Mouse (Mus musculus) layer of hippocampus, adult 2 months (tissue): Measurements from ENCODE around the gene 1110059E24Rik. TPM values are rescaled to one million over a fixed set of nuclear protein-coding genes. Genes with fewer than 3 reads are reported as not detected.

Experiments
- DNase-seq, 2 experiments: peaks; one replicate each; pipeline ENCODE4 v3.0.0; 2022; ENCODE audit warnings: low spot score in 2 of 2
- H3K27ac ChIP-seq: fragments of 200-600 bp; 2 replicates; pipeline ENCODE4 v1.8.1; 2022
- H3K4me3 ChIP-seq: fragments of 200-600 bp; 2 replicates; pipeline ENCODE4 v1.8.1; 2022; ENCODE audit warnings: mild to moderate bottlenecking
- CTCF ChIP-seq: fragments of 200-600 bp; conservative IDR thresholded peaks from 2 replicates; pipeline ENCODE4 v1.8.1; 2022; ENCODE audit warnings: antibody characterized with exemption, mild to moderate bottlenecking, moderate library complexity
- long read RNA-seq, 2 experiments: library from polyadenylated mRNA; stranded (forward); transcript quantifications; one replicate each; pipeline ENCODE4 v2.0.0; 2021; ENCODE audit warnings: borderline mapping rate in 2 of 2
- total RNA-seq, 2 experiments: library from RNA; stranded (reverse); gene quantifications; 2 replicates each; pipeline ENCODE4 v1.2.3; 2021

The 1110059E24Rik gene
- 10 to 100 TPM; 25.0 to 28.2 TPM for total RNA-seq
- long read RNA-seq, experiment 1, transcript 1110059E24Rik-201 (4 exons, 1,614 nt) = major isoform, 6 of 8 reads
- long read RNA-seq, experiment 1, partial matches to known transcripts = 0 of 8 reads
- long read RNA-seq, experiment 1, other reads (novel, unspliced or antisense) = 0 of 8 reads
- long read RNA-seq, experiment 2, transcript 1110059E24Rik-201 (4 exons, 1,614 nt) = major isoform, 10 of 17 reads
- long read RNA-seq, experiment 2, partial matches to known transcripts = 0 of 17 reads
- long read RNA-seq, experiment 2, other reads (novel, unspliced or antisense) = 2 of 17 reads

DNA sequence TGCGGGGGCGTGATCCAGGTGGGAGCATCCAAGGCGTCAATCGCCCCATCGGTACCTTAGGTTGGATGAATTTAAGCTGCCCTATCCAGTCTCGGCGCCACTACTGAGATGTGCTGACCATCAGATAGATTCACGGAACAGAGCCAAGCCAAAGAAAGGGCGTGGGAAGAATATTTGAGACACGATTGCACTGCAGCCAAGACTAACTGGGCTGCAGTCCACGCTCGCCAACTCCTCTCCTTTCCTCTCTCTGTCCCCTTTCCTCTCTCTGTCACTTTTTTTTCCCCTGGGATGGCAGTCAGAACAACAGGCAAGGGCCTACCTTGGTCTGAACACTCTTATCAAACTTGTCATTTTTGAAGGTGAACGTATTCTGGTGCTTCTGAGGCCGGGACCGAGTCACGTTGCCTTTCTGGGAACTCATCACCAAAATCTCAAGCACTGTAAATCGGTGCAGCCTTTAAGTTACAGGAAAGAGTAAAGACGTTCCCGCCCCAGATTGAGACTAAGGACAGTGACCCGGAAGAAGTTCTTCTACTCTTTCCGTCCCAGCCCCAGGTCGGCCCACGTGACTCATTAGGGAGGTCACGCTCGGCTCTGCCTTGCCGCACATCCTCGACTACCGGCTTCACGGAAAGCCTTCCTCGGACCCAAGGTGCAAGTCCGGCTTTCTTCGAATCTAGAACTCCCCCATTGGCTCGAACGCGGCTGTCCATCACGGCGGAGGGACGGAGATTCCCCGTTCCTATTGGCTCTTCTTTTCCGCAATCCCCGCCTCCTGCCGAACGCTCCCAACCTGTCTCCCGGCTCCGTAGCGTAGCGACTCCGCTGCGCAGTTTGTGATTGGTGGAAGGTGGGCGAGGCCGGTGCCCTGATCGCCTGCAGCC is at the start of gene 1110059E24Rik:
Gene 1110059E24Rik (minus strand): TSS at position 692 of the 887 bp plus-strand sequence.
- Histone ChIP-seq H3K4me3 (peak within 1 kb of the TSS; percentile 90), H3K27ac (peak within 1 kb of the TSS; percentile 89)
- DNase-seq = peak; percentile 94 to 96
- no peak for TF ChIP-seq CTCF

DNA sequence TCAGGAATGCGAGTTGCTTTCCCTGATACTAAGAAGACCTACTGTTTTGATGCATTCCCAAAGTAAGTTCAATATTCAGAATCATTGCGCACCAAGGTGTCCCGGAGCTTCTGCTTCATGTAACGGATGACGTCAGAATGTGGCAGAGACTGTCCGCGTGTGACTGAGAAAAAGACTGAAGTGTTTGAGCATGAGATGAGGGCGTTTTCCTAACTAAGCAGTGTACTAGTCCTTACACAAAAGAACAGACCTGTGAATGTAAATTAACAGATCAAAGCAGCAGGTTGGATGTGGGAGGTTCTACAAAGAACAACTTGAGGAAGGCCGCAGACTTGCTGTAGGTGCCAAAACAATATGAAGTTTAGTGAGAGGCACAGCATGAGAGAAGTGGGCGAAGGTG is 28.2 kb upstream of the 1110059E24Rik start:
- DNase-seq = no peak
- no peak overlapping the region for H3K4me3 ChIP-seq
- peak overlapping the region; percentile 46; the same call in 1 of the 2 replicates for H3K27ac ChIP-seq
- no peak for TF ChIP-seq CTCF

DNA sequence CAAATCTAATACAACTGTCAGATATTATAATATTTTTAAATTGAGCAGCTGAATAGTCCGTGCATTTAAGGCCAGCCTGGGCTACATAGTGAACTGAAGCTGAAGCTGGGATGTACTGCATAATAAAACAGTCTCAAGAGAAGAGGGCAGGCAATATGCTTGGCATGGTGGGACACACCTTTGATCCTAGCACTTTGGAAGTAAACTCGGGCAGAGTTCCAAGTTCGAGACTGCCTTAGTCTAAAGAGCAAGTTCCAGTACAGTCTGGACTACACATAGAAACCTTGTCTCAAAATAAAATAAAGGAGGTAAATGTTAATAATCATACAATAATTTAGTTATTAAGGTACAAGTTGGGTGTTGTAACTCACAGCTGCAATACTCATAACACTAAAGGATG is 27.3 kb upstream of the 1110059E24Rik start:
- no peak for DNase-seq
- Histone ChIP-seq H3K27ac (no peak overlapping the region), H3K4me3 (no peak overlapping the region)
- TF ChIP-seq CTCF = no peak

DNA sequence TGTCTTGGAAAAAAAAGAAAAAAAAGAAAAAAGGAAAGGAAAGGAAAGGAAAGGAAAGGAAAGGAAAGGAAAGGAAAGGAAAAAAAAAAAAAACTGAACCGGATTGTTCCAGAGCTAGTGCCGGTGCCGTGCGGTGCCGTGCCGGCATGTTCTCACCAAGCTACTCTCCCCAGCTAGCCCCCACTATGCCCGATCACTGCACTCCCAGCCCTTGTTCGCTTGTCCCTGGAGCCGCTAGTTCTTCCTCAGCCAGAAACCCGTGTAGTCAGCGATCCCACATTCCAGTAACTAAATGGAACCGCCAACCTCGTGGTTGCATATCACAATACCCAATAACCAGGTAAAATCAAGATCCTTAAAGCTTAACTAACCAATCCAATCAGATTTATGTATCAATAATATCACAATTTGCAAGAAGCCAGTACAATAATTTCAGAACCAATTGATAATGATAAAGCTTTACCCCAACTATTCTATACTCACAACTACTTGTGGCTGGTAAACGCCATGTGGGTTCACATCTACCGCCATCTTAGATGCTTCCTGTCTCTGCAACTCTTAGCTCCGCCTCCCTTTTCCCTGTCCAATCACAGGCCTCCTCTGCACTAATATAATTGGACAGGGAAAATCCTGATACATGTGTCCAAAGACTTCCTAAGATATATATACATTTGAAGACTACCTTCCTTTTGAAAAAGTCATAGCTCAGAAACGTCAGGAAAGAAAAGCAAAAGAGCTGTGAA is 21.7 kb upstream of the 1110059E24Rik start:
- DNase-seq = no peak
- no peak for TF ChIP-seq CTCF
- H3K27ac ChIP-seq = no peak overlapping the region

DNA sequence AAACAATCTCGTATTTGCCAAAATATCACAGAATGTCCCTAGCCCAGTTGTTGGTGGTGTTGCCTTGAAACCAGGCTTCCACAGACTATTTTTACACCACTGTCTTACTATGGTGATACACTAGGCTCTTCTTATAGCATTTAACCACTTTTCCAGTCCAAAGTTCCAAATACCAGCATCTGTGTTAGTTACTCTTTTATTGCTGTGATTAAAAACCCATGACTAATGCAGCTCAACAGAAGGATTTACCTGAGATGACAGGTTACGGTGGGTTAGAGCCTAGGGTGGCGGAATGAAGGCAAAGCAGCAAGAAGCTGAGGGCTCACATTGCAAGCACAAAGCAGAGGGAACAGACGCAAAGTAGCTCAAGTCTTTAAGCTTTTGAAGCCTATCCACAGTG is 16.9 kb upstream of the 1110059E24Rik start:
- TF ChIP-seq CTCF = no peak
- no peak overlapping the region for H3K4me3 ChIP-seq
- DNase-seq = no peak
- no peak overlapping the region for H3K27ac ChIP-seq

More for the DNA sequence above, 21.7 kb upstream of the 1110059E24Rik start:
- no peak overlapping the region for H3K4me3 ChIP-seq

DNA sequence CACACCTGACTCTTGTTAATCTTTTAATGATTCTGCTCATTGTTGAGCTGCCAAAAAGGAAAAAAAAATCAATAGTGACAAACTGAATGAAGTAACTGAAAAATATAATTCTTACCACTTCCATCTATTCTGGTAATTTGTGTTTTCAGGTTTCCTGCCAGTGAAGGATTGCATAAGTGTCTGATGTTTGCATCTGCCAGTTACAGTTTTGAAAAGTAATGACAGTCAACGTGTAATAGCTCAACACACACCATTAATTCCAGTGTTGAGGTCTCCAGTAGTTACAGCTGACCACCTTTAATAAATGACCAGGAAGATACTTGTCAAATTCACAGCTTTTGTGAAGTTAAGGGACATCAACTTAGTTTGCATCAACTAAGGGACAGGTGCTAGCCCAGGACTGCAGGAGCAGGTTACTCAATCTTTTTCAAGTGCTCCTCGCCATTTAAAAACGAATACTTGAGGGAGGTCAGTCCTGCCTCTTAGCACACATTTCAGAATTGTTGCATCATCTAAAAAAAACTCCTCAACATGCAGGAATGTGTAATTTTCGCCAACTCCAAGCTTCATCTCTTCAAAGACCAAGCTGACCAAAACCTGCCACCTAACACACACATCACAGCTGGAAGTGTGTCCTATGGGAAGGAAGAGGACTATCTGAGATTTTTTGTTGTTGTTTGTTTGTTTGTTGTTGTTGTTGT is 11.1 kb upstream of the 1110059E24Rik start:
- no peak overlapping the region for H3K4me3 ChIP-seq
- peak overlapping the region; percentile 40; the same call in 1 of the 2 replicates for H3K27ac ChIP-seq
- no peak for DNase-seq
- TF ChIP-seq CTCF = no peak

DNA sequence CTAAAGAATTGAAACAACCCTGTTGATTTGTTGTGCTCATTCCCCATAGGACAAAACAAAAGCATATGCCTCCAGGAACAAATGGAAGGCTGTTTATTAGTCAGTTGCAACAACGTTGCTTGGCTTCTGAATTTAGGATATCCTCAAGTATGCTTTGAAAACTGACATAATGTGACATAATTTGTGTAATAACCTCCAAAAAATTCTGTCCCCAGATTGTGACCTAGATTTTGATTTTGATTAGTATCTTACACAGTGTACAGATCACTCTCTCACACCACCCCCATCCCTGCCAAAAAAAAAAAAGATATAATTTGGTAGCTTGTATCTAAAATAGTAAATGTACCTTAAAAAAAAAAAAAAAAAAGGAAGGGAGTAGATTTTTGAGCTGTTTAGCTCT is 8.0 kb upstream of the 1110059E24Rik start:
- Histone ChIP-seq H3K4me3 (no peak overlapping the region), H3K27ac (peak overlapping the region; percentile 47)
- TF ChIP-seq CTCF = no peak
- no peak for DNase-seq

DNA sequence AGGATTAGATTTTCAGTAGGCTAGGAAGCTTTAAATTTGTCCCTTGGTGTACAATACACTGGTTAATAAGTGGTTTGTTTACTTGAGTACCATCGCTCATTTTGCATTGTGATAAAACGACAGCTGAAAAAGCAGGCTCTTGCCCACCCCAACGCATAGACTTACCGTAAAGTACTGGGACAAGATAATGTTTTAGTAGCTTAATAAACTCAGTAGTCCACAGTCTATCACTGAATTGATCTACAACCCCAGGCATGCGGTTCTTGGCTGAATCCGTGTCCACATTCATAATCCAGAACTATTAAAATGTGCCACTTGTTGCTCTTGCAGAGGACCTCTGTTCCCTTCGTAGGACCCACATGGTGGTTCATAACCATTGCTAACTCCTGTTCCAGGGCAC is 2.0 kb upstream of the 1110059E24Rik start:
- TF ChIP-seq CTCF = no peak
- Histone ChIP-seq H3K4me3 (peak overlapping the region; percentile 90), H3K27ac (peak overlapping the region; percentile 89)
- no peak for DNase-seq

DNA sequence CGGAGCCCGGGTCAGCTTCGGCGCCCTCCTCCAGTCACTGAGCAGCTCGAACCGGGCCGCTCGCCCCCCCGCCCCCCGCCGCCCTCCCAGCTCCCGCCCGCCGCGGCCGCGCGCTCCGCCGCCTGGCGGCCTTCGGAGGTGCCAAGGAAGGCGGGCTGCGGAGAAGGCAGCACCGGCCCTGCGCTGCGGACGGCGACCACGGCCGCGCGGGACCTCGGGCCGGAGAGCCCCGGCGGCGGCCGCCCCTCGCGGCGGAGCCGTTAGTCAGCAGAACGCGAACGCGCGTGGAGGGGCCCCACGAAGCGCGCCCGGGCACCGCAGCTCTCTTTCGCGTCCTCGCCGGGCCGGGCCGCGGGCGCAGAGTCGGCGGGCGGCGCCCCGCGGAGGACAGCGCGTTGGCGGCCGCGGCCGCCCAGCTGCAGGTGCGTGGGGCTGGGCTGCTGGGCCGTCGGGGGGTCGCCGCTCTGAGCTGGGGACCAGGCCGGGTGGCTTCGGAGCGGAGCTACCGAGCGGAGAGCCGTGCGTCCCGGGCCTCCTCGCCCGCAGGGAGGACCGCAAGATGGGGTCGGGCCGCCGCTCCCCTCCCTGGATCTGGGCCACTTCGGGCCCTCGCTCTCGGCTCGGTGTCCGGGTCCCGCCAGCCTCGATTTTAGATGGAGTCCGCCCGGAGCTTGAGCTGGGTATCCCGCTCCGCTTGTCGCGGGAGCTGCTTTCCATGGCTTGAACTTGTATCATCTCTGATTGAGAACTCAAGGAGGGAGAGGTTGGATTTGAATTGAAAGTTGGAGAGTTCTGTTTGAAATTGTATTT is 601 bp upstream of the 1110059E24Rik start, which contains the start of gene Abhd17b:
Gene Abhd17b (plus strand): TSS at position 14 of the 810 bp plus-strand sequence.
- peak within 1 kb of the TSS; percentile 90 for H3K4me3 ChIP-seq
- DNase-seq = peak in 1 of 2 experiments; percentile 33
- H3K27ac ChIP-seq = peak within 1 kb of the TSS; percentile 89
- peak; percentile 48 for TF ChIP-seq CTCF

DNA sequence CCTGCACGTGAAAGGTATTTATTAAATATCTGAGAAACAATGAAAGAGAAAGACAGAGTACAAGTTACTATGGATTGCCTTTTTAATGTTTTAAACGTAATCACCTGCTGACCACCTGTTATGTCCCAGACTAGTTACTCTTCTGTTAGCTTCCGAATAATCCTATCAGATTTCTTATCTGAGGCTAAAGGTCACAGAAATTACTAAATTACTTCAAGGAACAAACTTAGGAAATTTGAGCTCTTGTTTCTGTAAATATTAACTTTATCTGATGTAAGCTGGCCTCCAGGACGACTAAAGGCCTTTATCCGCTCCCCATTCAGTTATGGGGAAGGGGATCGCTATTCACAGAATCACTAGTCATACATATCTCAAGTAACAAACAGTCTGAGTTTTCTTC is 1.1 kb downstream of the 1110059E24Rik start:
- H3K4me3 ChIP-seq = peak overlapping the region; percentile 90
- TF ChIP-seq CTCF = no peak
- H3K27ac ChIP-seq = peak overlapping the region; percentile 89
- DNase-seq = no peak

DNA sequence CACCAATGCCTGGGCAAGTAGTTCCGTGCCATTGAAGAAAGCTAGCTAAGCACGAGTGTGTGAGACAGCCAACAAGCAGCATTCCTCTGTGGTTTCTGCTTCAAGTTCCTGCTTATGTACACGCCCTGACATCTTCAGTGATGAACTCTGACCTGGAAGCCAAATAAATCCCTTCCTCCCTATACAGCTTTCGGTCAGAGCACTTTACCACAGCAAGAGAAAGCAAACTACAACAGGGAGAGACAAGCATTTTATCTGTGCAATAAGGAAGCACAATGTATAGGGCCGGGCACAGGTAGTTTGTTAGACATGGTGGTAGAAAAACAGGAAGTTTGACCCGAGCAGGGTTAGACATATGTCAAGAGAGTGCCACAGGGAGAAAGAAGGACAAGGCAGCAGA is 6.6 kb downstream of the 1110059E24Rik start:
- Histone ChIP-seq H3K27ac (no peak overlapping the region), H3K4me3 (no peak overlapping the region)
- TF ChIP-seq CTCF = no peak
- DNase-seq = no peak

DNA sequence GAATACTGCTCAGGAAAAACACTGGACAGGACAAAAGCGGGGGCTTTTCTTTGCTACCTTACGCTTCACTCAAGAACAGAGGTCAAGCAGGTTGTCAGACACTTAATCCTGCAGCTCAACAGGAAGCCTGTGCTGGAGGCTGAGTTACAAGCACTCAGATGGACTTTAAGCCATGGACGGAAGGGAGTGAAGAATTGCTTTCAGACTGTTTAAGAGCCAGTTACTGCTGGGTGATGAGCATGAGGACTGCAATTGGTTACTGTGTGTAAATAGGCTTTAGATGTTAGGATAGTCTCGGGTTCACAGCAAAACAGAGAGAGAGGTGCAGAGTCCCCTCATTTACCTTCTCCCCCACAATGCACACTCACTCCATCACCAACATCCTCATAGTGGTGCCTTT is 7.5 kb downstream of the 1110059E24Rik start:
- no peak for TF ChIP-seq CTCF
- Histone ChIP-seq H3K27ac (no peak overlapping the region), H3K4me3 (no peak overlapping the region)
- DNase-seq = no peak
